In the genomic region with DNA sequence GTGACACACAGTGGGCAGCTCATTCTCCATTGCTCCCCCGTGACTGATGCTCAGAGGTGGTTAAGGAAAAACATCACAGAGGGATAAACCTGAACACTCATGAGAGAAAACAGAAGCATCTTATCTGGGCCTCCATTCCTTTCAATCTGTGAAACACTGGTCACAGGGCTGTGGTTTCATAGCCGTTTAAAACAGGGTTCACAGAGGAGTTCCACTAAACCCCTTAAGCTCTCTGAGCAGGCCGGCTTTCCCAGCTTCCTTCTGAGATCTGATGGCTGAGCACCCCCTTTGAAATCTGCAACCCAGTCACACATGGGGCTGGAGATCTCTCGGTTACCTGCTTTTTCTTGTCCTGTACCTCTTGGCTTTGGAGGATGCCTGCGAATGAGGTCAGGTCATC, we compare ENCODE assay signal across 19 mouse cellular contexts.
DNase-seq lines count a peak whose midpoint lies in the region; ATAC-seq lines count a peak whose summit lies in the region.
"Had no signal": no experiment of that assay in that cellular context is flagged by ENCODE, and none has a peak within 500 bp of the region (broad histone marks: within the 10 kb centered on the region; RNA-seq: fewer than 3 reads in every experiment).

No protein-coding gene starts in this region.

- H3K4me2 ChIP-seq in midbrain, embryonic 11.5 days: no peak overlapping the region
- H3K4me2 ChIP-seq in midbrain, embryonic 15.5 days: no peak overlapping the region

- peak; percentile 66 for DNase-seq in heart, adult 11 months
- DNase-seq in heart, postnatal 10 days: no peak
- peak; percentile 53 for DNase-seq in midbrain, embryonic 11.5 days (ENCODE audit: low spot score, missing footprints)
- DNase-seq: adrenal gland, adult 2 months; adrenal gland, adult 8-10 months; adrenal gland, postnatal 10 days; adrenal gland, postnatal 14 days; adrenal gland, postnatal 25 days; adrenal gland, postnatal 36 days; B cell, adult 2 months; cerebellum, adult 11 months; cerebellum, adult 11-12 months; cerebellum, adult 18-20 months had no signal

- 68% methylated on average over 5 of the region's 5 CpGs for WGBS in midbrain, embryonic 11.5 days
- 71% methylated on average over 5 of the region's 5 CpGs for WGBS in midbrain, embryonic 15.5 days

- no peak for ATAC-seq in midbrain, embryonic 11.5 days (ENCODE audit: low FRiP score)
- ATAC-seq in midbrain, embryonic 15.5 days (replicated peaks): no peak
- ATAC-seq: activated CD4-positive, CD25-positive, alpha-beta regulatory T cell, adult 4 months; CD4-positive, CD25-positive, alpha-beta regulatory T cell, adult 4 months; Patski had no signal

- no peaks in the 10 kb centered on the region for H3K27me3 ChIP-seq in midbrain, embryonic 11.5 days (ENCODE audit: control insufficient read depth, insufficient read depth, low read length)
- H3K27me3 ChIP-seq in midbrain, embryonic 15.5 days (replicated peaks): no peaks in the 10 kb centered on the region
- H3K27me3 ChIP-seq: CH12.LX had no signal

- no peak overlapping the region for H3K9ac ChIP-seq in midbrain, embryonic 11.5 days (ENCODE audit: low read length)
- no peak overlapping the region for H3K9ac ChIP-seq in midbrain, embryonic 15.5 days

- H3K4me3 ChIP-seq in midbrain, embryonic 11.5 days (ENCODE audit: low read depth, low read length): no peak overlapping the region
- no peak overlapping the region for H3K4me3 ChIP-seq in midbrain, embryonic 15.5 days

- H3K36me3 ChIP-seq in midbrain, embryonic 11.5 days (ENCODE audit: control insufficient read depth, insufficient read depth, low read length): no peaks in the 10 kb centered on the region
- H3K36me3 ChIP-seq in midbrain, embryonic 15.5 days (replicated peaks): no peaks in the 10 kb centered on the region
- H3K36me3 ChIP-seq: G1E had no signal

- no peaks in the 10 kb centered on the region for H3K4me1 ChIP-seq in midbrain, embryonic 11.5 days (ENCODE audit: control insufficient read depth, insufficient read depth, low read length)
- no peaks in the 10 kb centered on the region for H3K4me1 ChIP-seq in midbrain, embryonic 15.5 days

- intact Hi-C loops in heart, postnatal 10 days (cut with DNase I): no loop called here

- no peaks in the 10 kb centered on the region for H3K9me3 ChIP-seq in midbrain, embryonic 11.5 days (ENCODE audit: control insufficient read depth, low read length)
- H3K9me3 ChIP-seq in midbrain, embryonic 15.5 days: no peaks in the 10 kb centered on the region
- H3K9me3 ChIP-seq: G1E had no signal

- H3K27ac ChIP-seq in midbrain, embryonic 11.5 days (ENCODE audit: low read depth, low read length): no peak overlapping the region
- no peak overlapping the region for H3K27ac ChIP-seq in midbrain, embryonic 15.5 days

Comparison
In these comparisons a context has a peak if more than half of its experiments do, and no peak if none do; other contexts are left out.
1. DNase-seq: peak in heart, adult 11 months (single experiment) and midbrain, embryonic 11.5 days (single experiment); none in heart, postnatal 10 days (0 of 2).